Mouse (Mus musculus): ENCODE results near the gene Phb. TPM values are rescaled to one million over a fixed set of nuclear protein-coding genes. Genes with fewer than 3 reads are reported as not detected.
"Not testable (repeated sequence)": the region's sequence is repeated elsewhere in the genome, so short reads cannot be mapped to it uniquely, and the experiment has no call there.

Phb gene
- polyA plus RNA-seq, 1 experiment from 2014 or later, result 205 TPM

DNA sequence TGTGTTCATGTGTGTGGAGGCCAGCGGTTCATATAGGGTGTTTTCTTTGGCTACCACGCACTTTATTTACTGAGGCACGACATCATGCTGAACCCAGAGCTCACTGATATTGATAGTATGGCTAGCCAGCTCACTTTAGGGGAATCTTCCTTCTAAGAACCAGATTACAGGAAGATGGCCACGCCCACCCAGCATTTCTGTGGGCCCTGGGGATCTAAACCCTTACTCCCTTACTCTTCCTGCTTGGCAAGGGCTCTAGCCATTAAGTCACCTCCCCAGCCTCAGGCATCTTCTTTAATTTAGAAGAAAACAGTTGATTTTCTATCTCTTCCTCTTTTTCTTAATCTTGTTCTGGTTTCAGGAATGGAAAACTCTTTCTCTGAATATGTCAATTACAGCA lies 9.3 kb upstream of the Phb start:
- 75% methylated on average over 4 of the region's 4 CpGs for WGBS
- Histone ChIP-seq H3K27me3 (replicated peaks) (peaks cover 3% of the 10 kb centered on the region; the same call in 1 of the 2 replicates), H3K27ac (replicated peaks) (no peak overlapping the region)

DNA sequence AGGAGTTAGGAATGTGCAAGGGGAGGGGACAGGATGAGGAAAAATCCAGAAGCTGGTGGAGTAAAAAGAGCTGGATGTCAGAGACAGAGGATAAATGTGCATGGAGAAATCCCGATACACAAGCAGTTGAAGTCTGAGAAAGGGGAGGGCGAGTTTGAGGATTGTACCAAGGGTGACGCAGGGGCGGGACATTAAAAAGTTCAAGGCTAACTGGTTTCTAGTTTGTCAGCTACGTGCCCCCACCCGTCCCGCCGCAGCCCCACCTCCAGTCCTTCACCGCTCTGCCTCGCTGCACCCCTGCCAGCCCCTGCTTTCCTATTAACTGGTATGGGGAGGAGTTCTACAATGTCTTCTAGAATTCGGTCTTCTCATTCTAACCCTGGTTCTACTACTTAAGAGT lies 420 bp downstream of the Phb start:
- peak overlapping the region; percentile 80 for H3K4me3 ChIP-seq (replicated peaks)
- H3K9me3 ChIP-seq (replicated peaks), result no peaks in the 10 kb centered on the region
- H3K4me2 ChIP-seq, result peak overlapping the region; percentile 86
- peaks cover 19% of the 10 kb centered on the region for H3K4me1 ChIP-seq
- H3K27me3 ChIP-seq (replicated peaks), result no peaks in the 10 kb centered on the region
- peak overlapping the region; percentile 67 for H3K9ac ChIP-seq (replicated peaks)
- ATAC-seq (ENCODE audit: low FRiP score), result peak; percentile 29
- WGBS, result 3% methylated on average over 11 of the region's 11 CpGs
- peak overlapping the region; percentile 72 for H3K27ac ChIP-seq (replicated peaks)
- peaks cover 27% of the 10 kb centered on the region for H3K36me3 ChIP-seq

More for the DNA sequence above, 9.3 kb upstream of the Phb start:
- ATAC-seq (ENCODE audit: low FRiP score), result no peak
- no peak overlapping the region for H3K4me3 ChIP-seq (replicated peaks)
- H3K9me3 ChIP-seq (replicated peaks), result no peaks in the 10 kb centered on the region
- H3K9ac ChIP-seq (replicated peaks), result no peak overlapping the region
- no peaks in the 10 kb centered on the region for H3K36me3 ChIP-seq
- no peak overlapping the region for H3K4me2 ChIP-seq
- H3K4me1 ChIP-seq, result no peaks in the 10 kb centered on the region

DNA sequence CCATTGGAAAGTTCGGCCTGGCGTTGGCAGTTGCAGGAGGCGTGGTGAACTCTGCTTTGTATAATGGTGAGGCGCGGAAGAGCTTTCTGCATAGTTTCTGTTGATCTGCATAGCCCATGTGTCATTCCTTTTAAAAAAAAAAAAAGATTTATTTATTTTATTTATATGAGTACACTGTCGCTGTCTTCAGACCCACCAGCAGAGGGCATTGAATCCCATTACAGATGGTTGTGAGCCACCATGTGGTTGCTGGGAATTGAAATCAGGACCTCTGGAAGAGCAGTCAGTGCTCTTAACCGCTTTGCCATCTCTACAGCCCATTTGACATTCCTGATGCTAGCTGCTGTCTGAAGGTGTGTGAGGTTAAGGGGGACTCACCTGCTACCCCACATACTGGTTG lies 1.3 kb downstream of the Phb start:
- H3K27ac ChIP-seq (replicated peaks), result not testable (repeated sequence)
- peaks cover 19% of the 10 kb centered on the region for H3K4me1 ChIP-seq

DNA sequence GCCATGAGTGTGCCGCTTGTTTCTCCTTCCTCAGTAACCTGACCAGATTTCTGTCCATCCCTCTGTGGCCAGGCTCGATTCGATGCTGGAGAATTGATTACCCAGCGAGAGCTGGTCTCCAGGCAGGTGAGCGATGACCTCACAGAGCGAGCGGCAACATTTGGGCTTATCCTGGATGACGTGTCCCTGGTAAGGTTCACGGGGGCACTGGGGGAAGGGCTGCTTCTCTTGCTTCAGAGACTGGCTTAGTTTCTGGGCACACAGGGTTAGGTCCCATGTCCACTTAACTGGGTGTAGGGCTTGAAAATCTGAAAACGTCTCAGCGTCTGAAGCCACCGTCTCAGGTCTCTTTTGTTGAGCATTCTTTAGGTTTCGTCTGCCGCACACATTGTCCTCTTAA lies 8.7 kb downstream of the Phb start:
- H3K4me3 ChIP-seq (replicated peaks), result no peak overlapping the region
- H3K9ac ChIP-seq (replicated peaks), result no peak overlapping the region
- no peak overlapping the region for H3K4me2 ChIP-seq
- H3K27ac ChIP-seq (replicated peaks), result peak overlapping the region; percentile 42; the same call in 1 of the 2 replicates
- no peak for ATAC-seq (ENCODE audit: low FRiP score)
- no peaks in the 10 kb centered on the region for H3K9me3 ChIP-seq (replicated peaks)
- H3K4me1 ChIP-seq, result peaks cover 9% of the 10 kb centered on the region; the same call in 1 of the 2 replicates
- peaks cover 66% of the 10 kb centered on the region for H3K36me3 ChIP-seq
- H3K27me3 ChIP-seq (replicated peaks), result no peaks in the 10 kb centered on the region
- WGBS, result 90% methylated on average over 14 of the region's 14 CpGs

More for the DNA sequence above, 1.3 kb downstream of the Phb start:
- H3K9me3 ChIP-seq (replicated peaks); ATAC-seq (ENCODE audit: low FRiP score); H3K4me2 ChIP-seq; H3K4me3 ChIP-seq (replicated peaks); H3K9ac ChIP-seq (replicated peaks); H3K27me3 ChIP-seq (replicated peaks): not testable (repeated sequence)
- WGBS, result 91% methylated on average over 7 of the region's 7 CpGs
- H3K36me3 ChIP-seq, result peaks cover 32% of the 10 kb centered on the region

DNA sequence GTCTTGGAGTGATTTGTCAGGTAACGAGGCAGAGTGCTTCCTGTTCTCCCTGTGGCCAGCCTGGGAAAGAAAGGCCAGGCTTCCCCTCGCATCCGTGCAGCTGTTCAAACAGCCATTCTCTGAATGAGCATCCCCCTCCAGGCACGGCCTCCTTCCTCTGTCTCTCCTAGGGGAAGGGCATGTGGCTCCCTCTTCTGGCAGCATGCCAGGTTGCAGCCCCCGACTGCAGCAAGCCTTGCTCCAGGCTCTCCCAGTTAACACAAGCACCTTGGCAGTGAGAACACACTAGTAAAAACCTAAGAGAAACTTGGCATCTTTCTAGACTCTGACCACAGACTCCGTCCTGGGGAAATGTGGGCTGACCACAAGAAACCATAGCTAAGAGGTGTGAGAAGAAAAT lies 9.6 kb downstream of the Phb start:
- ATAC-seq (ENCODE audit: low FRiP score), result peak; percentile 35; the same call in 1 of the 2 replicates
- Histone ChIP-seq H3K9me3 (replicated peaks) (no peaks in the 10 kb centered on the region), H3K36me3 (peaks cover 67% of the 10 kb centered on the region), H3K4me3 (replicated peaks) (no peak overlapping the region), H3K9ac (replicated peaks) (no peak overlapping the region), H3K27ac (replicated peaks) (peak overlapping the region; percentile 42; the same call in 1 of the 2 replicates), H3K27me3 (replicated peaks) (no peaks in the 10 kb centered on the region), H3K4me2 (no peak overlapping the region), H3K4me1 (peaks cover 9% of the 10 kb centered on the region; the same call in 1 of the 2 replicates)
- whole genome bisulfite sequencing, result 12% methylated on average over 6 of the region's 6 CpGs

DNA sequence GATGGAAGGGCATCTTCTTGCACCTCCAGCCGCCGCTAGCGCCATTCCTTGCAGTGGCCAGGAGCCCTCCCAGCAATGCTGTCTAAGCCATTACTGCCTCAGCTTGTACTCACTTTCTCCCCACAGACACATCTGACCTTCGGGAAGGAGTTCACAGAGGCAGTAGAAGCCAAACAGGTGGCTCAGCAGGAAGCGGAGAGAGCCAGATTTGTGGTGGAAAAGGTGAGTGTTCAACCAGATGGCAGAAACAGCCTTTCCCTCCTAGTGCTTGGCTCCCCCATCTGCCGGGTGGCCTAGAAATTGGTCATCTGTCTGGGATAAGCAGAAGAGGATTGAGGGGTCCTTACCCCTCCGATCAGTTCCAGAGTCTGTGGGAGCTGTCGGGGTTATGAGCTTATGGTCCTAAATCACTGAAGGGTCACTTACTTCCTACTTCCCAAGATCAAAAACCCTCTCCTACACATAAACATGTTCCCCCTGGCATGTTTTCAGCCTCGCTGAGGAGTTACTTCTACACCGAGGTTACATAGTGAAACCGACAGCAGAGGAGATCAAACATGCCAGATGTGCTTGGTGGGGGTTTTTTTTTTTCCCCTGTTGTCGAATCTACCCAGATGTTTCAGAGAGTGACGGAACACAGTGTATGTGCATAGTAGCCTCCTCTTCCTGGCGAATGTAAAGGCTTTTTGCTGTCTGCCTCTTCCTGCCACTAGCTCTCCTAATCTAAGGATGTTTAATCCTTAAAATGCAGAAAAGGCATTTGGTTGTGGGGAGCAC lies 11.4 kb downstream of the Phb start:
- Histone ChIP-seq H3K4me3 (replicated peaks) (no peak overlapping the region), H3K4me2 (no peak overlapping the region), H3K9me3 (replicated peaks) (no peaks in the 10 kb centered on the region), H3K36me3 (peaks cover 63% of the 10 kb centered on the region), H3K27ac (replicated peaks) (no peak overlapping the region), H3K27me3 (replicated peaks) (no peaks in the 10 kb centered on the region), H3K9ac (replicated peaks) (no peak overlapping the region), H3K4me1 (peaks cover 9% of the 10 kb centered on the region; the same call in 1 of the 2 replicates)
- WGBS, result 92% methylated on average over 14 of the region's 14 CpGs
- ATAC-seq (ENCODE audit: low FRiP score), result no peak

DNA sequence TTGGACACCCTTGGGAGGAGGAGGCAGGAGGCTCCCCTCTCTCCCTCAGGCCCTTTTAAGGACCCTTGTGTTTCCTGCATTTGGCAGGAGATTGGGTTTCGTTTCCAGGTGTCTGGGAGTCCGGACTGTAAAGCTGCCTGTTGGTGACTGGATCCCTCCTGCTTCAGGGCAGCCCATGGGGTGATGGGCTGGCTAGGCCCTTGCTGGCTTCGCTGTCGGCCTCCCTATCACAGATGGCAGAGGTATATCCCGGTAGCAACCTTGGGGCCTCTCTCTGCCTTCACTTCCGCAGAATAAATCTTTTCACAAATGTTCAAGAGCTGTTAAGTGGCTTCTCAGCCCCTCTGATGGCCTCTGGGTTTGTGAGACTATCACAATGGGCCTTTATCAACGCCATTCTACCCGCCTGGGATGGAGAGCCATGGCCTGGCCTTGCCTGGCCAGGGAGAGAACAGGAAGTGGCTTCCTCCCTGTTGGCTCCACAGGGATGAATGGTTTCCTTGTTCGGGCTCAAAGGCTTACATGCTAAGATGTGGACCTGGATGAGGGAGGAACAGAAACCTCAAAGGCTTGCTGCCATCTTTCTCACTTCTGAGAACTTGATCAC lies 15.3 kb downstream of the Phb start:
- Histone ChIP-seq H3K36me3 (peaks cover 45% of the 10 kb centered on the region), H3K27me3 (replicated peaks) (no peaks in the 10 kb centered on the region), H3K4me1 (no peaks in the 10 kb centered on the region), H3K9me3 (replicated peaks) (no peaks in the 10 kb centered on the region), H3K4me2 (no peak overlapping the region), H3K9ac (replicated peaks) (no peak overlapping the region), H3K27ac (replicated peaks) (no peak overlapping the region), H3K4me3 (replicated peaks) (no peak overlapping the region)
- WGBS, result 67% methylated on average over 9 of the region's 9 CpGs
- ATAC-seq (ENCODE audit: low FRiP score), result no peak

DNA sequence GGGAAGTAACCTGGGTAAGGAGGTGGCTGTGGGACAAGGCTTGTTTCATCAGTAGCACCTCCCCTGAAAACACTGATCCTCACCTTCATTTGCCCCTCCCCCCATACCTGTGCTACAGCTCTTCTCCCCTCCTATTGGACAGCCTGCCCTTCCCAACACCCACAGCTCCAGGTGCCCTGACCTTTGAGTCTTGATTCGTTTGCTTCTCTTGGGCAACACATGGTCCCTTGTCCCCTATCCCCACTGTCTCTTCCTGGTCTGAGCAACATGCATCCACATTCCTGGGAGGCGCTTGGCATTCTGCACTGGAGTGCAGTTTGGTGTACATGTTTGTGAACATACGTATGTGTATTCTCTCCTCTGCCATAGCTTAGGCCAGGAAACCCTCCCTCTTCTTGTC lies 16.2 kb downstream of the Phb start:
- ATAC-seq (ENCODE audit: low FRiP score), result no peak
- Histone ChIP-seq H3K27me3 (replicated peaks) (no peaks in the 10 kb centered on the region), H3K36me3 (peaks cover 37% of the 10 kb centered on the region), H3K4me1 (no peaks in the 10 kb centered on the region), H3K4me2 (no peak overlapping the region), H3K9ac (replicated peaks) (no peak overlapping the region), H3K27ac (replicated peaks) (no peak overlapping the region), H3K4me3 (replicated peaks) (no peak overlapping the region), H3K9me3 (replicated peaks) (no peaks in the 10 kb centered on the region)
- 88% methylated on average over 3 of the region's 3 CpGs for WGBS

DNA sequence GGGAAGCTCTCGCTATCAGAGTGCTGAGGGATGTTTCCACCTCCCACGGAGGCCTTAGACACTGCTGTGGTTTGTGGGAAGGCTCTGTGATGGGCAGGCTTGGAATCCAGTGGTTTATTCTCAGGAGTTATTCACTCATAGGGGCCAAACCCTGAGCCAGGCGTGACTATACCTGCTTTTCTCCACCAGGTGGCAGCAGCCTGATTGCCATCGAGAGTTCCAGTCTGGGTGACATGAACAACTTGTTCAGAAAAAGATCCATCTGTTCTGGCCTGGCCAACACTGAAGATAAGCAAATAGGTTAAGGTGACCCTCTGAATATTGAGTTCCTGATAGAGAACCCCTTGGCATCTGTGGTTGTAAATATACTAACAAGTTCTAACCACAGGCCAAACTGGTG lies 19.3 kb downstream of the Phb start:
- Histone ChIP-seq H3K27ac (replicated peaks) (no peak overlapping the region), H3K9me3 (replicated peaks) (no peaks in the 10 kb centered on the region), H3K4me2 (no peak overlapping the region), H3K4me3 (replicated peaks) (no peak overlapping the region), H3K4me1 (no peaks in the 10 kb centered on the region), H3K9ac (replicated peaks) (no peak overlapping the region), H3K27me3 (replicated peaks) (no peaks in the 10 kb centered on the region), H3K36me3 (peaks cover 12% of the 10 kb centered on the region; the same call in 1 of the 2 replicates)
- ATAC-seq (ENCODE audit: low FRiP score), result no peak
- WGBS, result 7% methylated on average over 4 of the region's 4 CpGs

DNA sequence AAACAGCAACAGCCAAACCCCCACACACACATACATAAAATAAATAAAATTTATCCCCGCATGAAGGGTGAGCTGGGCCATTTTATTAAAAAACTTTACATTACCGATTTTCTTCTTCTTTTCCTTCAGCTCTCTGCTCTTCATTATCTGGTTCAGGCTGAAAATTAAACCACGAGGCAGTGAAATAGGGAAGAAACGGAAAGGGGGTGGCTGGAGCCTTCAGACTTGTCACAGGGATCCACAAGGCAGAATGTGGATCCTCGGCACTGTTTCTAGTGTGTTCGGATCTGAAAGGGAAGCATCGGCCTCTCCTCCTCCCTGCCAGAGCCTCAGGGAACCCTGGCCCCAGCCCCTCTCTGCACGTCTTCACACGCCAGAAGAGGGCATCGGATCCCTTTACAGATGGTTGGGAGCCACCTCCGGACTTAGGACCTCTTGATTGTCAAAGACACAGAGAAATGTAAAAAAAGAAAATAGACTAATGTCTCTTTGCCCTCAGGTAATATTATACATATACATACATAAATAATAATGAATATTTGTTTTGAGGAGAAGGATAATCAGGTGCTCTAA lies 20.4 kb downstream of the Phb start:
- H3K4me1 ChIP-seq, result no peaks in the 10 kb centered on the region
- H3K4me3 ChIP-seq (replicated peaks), result no peak overlapping the region
- no peaks in the 10 kb centered on the region for H3K9me3 ChIP-seq (replicated peaks)
- no peak for ATAC-seq (ENCODE audit: low FRiP score)
- no peak overlapping the region for H3K4me2 ChIP-seq
- no peak overlapping the region for H3K27ac ChIP-seq (replicated peaks)
- 44% methylated on average over 11 of the region's 11 CpGs for WGBS
- no peaks in the 10 kb centered on the region for H3K27me3 ChIP-seq (replicated peaks)
- H3K9ac ChIP-seq (replicated peaks), result no peak overlapping the region
- H3K36me3 ChIP-seq, result 0 out of 2 replicates have a peak, but pooled peaks cover under 1% of the 10 kb centered on the region

DNA sequence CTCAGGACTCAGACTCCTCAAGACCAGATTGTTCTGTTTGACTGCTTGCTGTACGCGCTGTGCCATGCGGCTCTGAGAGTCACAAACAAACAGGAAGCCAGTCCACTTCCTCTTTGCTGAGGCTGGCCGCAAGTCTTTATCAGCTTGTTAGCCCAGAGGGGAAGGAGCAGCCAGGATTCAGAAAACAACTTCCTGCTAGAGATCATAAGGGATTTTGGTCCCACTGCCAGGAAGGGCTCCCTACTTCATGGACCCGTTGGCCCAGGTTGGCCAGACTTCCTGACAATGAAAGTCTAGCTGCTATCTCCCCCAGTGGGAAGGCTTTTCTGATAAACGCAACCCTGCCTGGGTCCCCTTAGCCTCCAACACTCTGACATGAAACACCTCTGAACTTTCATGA lies 21.8 kb downstream of the Phb start:
- WGBS, result 82% methylated on average over 6 of the region's 6 CpGs
- Histone ChIP-seq H3K9ac (replicated peaks) (no peak overlapping the region), H3K27me3 (replicated peaks) (no peaks in the 10 kb centered on the region), H3K4me2 (no peak overlapping the region), H3K4me1 (no peaks in the 10 kb centered on the region), H3K27ac (replicated peaks) (no peak overlapping the region), H3K4me3 (replicated peaks) (no peak overlapping the region), H3K36me3 (no peaks in the 10 kb centered on the region), H3K9me3 (replicated peaks) (no peaks in the 10 kb centered on the region)
- no peak for ATAC-seq (ENCODE audit: low FRiP score)

DNA sequence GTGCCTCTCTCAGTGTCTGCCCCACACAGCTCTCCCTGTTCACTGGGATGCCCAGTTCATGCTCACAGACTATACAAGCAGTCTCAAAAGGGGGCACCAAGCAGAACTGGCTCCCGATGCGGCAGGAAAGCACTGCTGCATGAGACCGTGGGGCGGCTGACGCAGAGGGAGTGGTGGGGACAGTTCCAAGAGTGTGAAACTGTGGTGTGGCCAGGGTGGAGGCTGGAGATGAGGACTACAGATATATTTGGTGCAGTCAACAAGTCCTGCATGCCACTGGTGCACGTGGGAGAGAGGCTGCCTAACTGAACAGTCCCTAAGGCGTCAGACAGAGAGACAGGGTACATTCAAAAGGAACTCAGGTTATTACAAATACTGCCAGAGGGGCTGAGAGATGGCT lies 22.2 kb downstream of the Phb start:
- no peaks in the 10 kb centered on the region for H3K36me3 ChIP-seq
- no peak overlapping the region for H3K9ac ChIP-seq (replicated peaks)
- no peak for ATAC-seq (ENCODE audit: low FRiP score)
- H3K4me2 ChIP-seq, result no peak overlapping the region
- H3K4me1 ChIP-seq, result no peaks in the 10 kb centered on the region
- H3K27ac ChIP-seq (replicated peaks), result no peak overlapping the region
- WGBS, result 70% methylated on average over 7 of the region's 7 CpGs
- no peak overlapping the region for H3K4me3 ChIP-seq (replicated peaks)
- H3K9me3 ChIP-seq (replicated peaks), result no peaks in the 10 kb centered on the region
- H3K27me3 ChIP-seq (replicated peaks), result no peaks in the 10 kb centered on the region

Data from neural tube, embryonic 15.5 days (tissue).